Mouse (Mus musculus) lung, embryonic 14.5 days (tissue): ENCODE measurements around the gene Ahnak. TPM values are rescaled to one million over a fixed set of nuclear protein-coding genes. Genes with fewer than 3 reads are reported as not detected.

ENCODE experiments used
- ATAC-seq: fragments of 200-750 bp; cut with Nextera tagmentation; 2 replicates; pipeline ENCODE4 v1.8.0; 2017; ENCODE audit warnings: mild to moderate bottlenecking, moderate TSS enrichment, moderate library complexity; ENCODE audit not compliant: insufficient read depth
- DNase-seq: peaks from one replicate; pipeline ENCODE4 v3.0.0-alpha.2; 2015
- H3K27ac ChIP-seq: fragments of 300-500 bp; sonication (generic); 2 replicates; pipeline ENCODE4 v1.5.1; 2014; ENCODE audit warnings: low read depth, mild to moderate bottlenecking, moderate library complexity
- H3K27me3 ChIP-seq: fragments of 300-500 bp; sonication (generic); 2 replicates; pipeline ENCODE4 v1.6.1; 2014; ENCODE audit warnings: low read length, control low read depth; ENCODE audit not compliant: insufficient read depth
- H3K36me3 ChIP-seq: fragments of 300-500 bp; sonication (generic); 2 replicates; pipeline ENCODE4 v1.6.1; 2014; ENCODE audit warnings: control low read depth; ENCODE audit not compliant: insufficient read depth
- H3K4me1 ChIP-seq: fragments of 300-500 bp; sonication (generic); 2 replicates; pipeline ENCODE4 v1.6.1; 2014; ENCODE audit warnings: antibody characterized with exemption, control low read depth; ENCODE audit not compliant: insufficient read depth
- H3K4me2 ChIP-seq: fragments of 300-500 bp; sonication (generic); 2 replicates; pipeline ENCODE4 v1.6.1; 2014; ENCODE audit warnings: mild to moderate bottlenecking
- H3K4me3 ChIP-seq: fragments of 300-500 bp; sonication (generic); 2 replicates; pipeline ENCODE4 v1.5.1; 2014; ENCODE audit warnings: low read depth, low read length
- H3K9ac ChIP-seq: fragments of 300-500 bp; sonication (generic); 2 replicates; pipeline ENCODE4 v1.6.1; 2014
- H3K9me3 ChIP-seq: fragments of 300-500 bp; sonication (generic); 2 replicates; pipeline ENCODE4 v1.6.1; 2016; ENCODE audit warnings: low read depth, low read length, control low read depth
- CTCF ChIP-seq: IDR thresholded peaks from 2 replicates; pipeline ENCODE4 v1.5.1; 2016; ENCODE audit warnings: antibody characterized with exemption, low read depth
- WGBS: fragments of 180-500 bp; shearing (Covaris S2); extraction: QIAGEN DNeasy Blood & Tissue Kit; methylation state at CpG from one replicate; pipeline ENCODE4 v1.1.7; 2014; 5-methylcytosine and 5-hydroxymethylcytosine counted together
- polyA plus RNA-seq: library from polyadenylated mRNA; unstranded; fragments of >200 nt; fragmentation: Nextera tagmentation; extraction: Ambion mirVana; gene quantifications from 2 replicates; pipeline ENCODE4 v1.2.1, GENCODE M21; 2014

Ahnak gene
- polyA plus RNA-seq, 1 experiment from 2014 or later, result 14.9 TPM

GRCm38 (mm10) chr19:9095111-9095510, 106.0 kb downstream of the Ahnak start:
- Histone ChIP-seq H3K27ac (no peak overlapping the region), H3K4me2 (no peak overlapping the region), H3K9ac (no peak overlapping the region), H3K4me3 (no peak overlapping the region), H3K36me3 (no peaks in the 10 kb centered on the region), H3K9me3 (no peaks in the 10 kb centered on the region), H3K4me1 (no peaks in the 10 kb centered on the region), H3K27me3 (no peaks in the 10 kb centered on the region)
- 42% methylated on average over 5 of the region's 5 CpGs for WGBS
- DNase-seq (no peak), ATAC-seq (no peak)
- TF ChIP-seq CTCF, result no peak

DNA sequence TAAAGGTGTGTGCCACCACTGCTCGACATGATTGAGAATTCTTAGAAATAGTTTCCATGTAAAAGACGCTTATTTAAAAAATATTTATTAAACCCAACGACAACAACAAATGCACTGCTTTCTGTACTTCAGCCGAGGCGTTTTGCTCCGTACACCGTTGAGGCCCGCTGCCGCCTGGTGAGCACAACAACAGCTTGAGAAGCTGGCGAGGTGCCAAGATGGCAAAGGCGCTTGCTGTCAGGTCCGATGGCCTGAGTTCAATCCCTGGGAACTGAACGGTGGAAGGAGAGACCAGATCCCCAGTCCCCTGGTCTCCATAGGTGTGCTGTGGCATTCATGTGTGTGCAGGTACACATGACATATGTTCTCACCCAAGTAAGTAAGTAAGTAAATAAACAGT, 108.4 kb downstream of the Ahnak start:
- no peaks in the 10 kb centered on the region for H3K9me3 ChIP-seq
- no peaks in the 10 kb centered on the region for H3K27me3 ChIP-seq
- ATAC-seq (no peak), DNase-seq (peak; percentile 42)
- no peak overlapping the region for H3K27ac ChIP-seq
- H3K4me2 ChIP-seq, result no peak overlapping the region
- H3K4me3 ChIP-seq, result no peak overlapping the region
- no peaks in the 10 kb centered on the region for H3K36me3 ChIP-seq
- H3K4me1 ChIP-seq, result no peaks in the 10 kb centered on the region
- TF ChIP-seq CTCF, result no peak
- 77% methylated on average over 13 of the region's 13 CpGs for WGBS
- H3K9ac ChIP-seq, result no peak overlapping the region

GRCm38 (mm10) chr19:9099751-9100150, 110.7 kb downstream of the Ahnak start:
- TF ChIP-seq CTCF, result no peak
- H3K4me3 ChIP-seq, result no peak overlapping the region
- no peak overlapping the region for H3K27ac ChIP-seq
- DNase-seq, result no peak
- H3K27me3 ChIP-seq, result no peaks in the 10 kb centered on the region
- ATAC-seq, result no peak
- H3K9me3 ChIP-seq, result no peaks in the 10 kb centered on the region
- WGBS, result 74% methylated on average over 8 of the region's 8 CpGs
- H3K9ac ChIP-seq, result no peak overlapping the region
- no peaks in the 10 kb centered on the region for H3K36me3 ChIP-seq
- H3K4me2 ChIP-seq, result no peak overlapping the region
- no peaks in the 10 kb centered on the region for H3K4me1 ChIP-seq

GRCm38 (mm10) chr19:9100297-9101061, 111.4 kb downstream of the Ahnak start:
- no peaks in the 10 kb centered on the region for H3K36me3 ChIP-seq
- whole genome bisulfite sequencing, result 77% methylated on average over 17 of the region's 17 CpGs

GRCm38 (mm10) chr19:9101062-9101457, 112.0 kb downstream of the Ahnak start:
- Histone ChIP-seq H3K9me3 (no peaks in the 10 kb centered on the region), H3K27ac (no peak overlapping the region), H3K36me3 (no peaks in the 10 kb centered on the region), H3K4me3 (no peak overlapping the region), H3K9ac (no peak overlapping the region), H3K27me3 (no peaks in the 10 kb centered on the region), H3K4me1 (no peaks in the 10 kb centered on the region), H3K4me2 (no peak overlapping the region)
- DNase-seq (no peak), ATAC-seq (no peak)
- TF ChIP-seq CTCF, result no peak
- 66% methylated on average over 2 of the region's 2 CpGs for WGBS

More at GRCm38 (mm10) chr19:9100297-9101061, 111.4 kb downstream of the Ahnak start:
- H3K9me3 ChIP-seq, result no peaks in the 10 kb centered on the region
- H3K27ac ChIP-seq, result no peak overlapping the region
- DNase-seq (no peak), ATAC-seq (no peak)
- H3K4me2 ChIP-seq, result no peak overlapping the region
- H3K9ac ChIP-seq, result no peak overlapping the region
- H3K4me1 ChIP-seq, result no peaks in the 10 kb centered on the region
- TF ChIP-seq CTCF, result no peak
- H3K27me3 ChIP-seq, result no peaks in the 10 kb centered on the region
- no peak overlapping the region for H3K4me3 ChIP-seq

DNA sequence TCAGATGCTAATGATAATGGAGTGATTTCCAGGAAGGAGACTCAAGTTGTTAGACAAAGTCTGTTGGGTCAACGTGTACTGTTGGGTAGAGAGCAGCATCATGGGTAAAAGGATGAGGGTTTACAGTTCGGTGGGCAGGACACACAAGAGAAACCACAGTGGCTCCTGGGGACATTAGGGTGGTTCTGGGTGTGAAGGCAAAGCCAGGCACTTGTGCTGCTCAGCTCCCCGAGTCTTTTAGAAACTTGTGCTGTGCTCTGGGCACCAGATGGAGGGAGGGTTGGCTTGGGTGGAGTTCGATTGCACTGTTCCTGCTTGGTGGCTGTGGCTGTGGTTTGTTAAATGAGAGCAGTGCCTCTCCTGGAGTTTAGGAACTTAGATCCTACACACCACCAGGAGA, 114.9 kb downstream of the Ahnak start:
- no peak overlapping the region for H3K9ac ChIP-seq
- TF ChIP-seq CTCF, result no peak
- no peaks in the 10 kb centered on the region for H3K27me3 ChIP-seq
- no peaks in the 10 kb centered on the region for H3K36me3 ChIP-seq
- H3K4me2 ChIP-seq, result no peak overlapping the region
- H3K4me1 ChIP-seq, result 0 out of 2 replicates have a peak, but pooled peaks cover 6% of the 10 kb centered on the region
- no peak overlapping the region for H3K27ac ChIP-seq
- no peak overlapping the region for H3K4me3 ChIP-seq
- H3K9me3 ChIP-seq, result no peaks in the 10 kb centered on the region
- ATAC-seq (no peak), DNase-seq (no peak)
- 78% methylated on average over 4 of the region's 4 CpGs for WGBS

DNA sequence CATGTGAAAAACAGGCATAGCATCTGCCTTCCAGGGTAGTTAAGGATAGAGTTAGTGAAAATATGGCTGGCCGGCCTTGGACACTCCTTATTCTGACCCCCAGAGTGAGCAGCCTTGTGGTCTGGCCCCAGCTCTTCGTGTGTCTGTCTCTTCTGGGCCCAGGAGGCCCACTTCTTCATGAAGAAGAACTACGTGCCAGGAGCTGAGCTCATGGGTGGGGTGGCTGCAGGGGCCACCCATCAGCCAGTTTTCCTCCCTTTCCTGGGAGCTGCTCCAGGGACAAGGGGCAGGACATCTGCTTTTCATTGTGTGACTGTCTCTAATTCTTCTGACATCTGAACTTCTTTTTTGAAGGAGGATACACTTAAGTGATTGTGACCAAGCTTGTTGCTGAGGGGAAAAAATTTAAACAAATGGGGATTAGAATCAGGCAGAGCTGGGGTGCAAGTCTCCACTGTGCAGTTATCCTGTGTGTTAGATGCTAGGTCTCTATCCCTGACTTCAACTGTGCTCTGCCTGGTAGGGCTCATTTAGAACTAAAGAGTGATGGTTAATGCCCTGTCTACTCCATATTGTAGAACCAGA, 116.1 kb downstream of the Ahnak start:
- no peak for TF ChIP-seq CTCF
- no peak for DNase-seq
- WGBS, result 64% methylated on average over 3 of the region's 3 CpGs
- Histone ChIP-seq H3K27ac (no peak overlapping the region), H3K27me3 (no peaks in the 10 kb centered on the region), H3K4me2 (no peak overlapping the region), H3K4me1 (0 out of 2 replicates have a peak, but pooled peaks cover 6% of the 10 kb centered on the region), H3K4me3 (no peak overlapping the region), H3K9ac (no peak overlapping the region), H3K36me3 (no peaks in the 10 kb centered on the region), H3K9me3 (no peaks in the 10 kb centered on the region)
- ATAC-seq, result no peak
